Mouse (Mus musculus) heart, embryonic 14.5 days (tissue): Measurements from ENCODE around the gene Atxn7l3b. TPM values are rescaled to one million over a fixed set of nuclear protein-coding genes. Genes with fewer than 3 reads are reported as not detected.

Experiments used
- ATAC-seq: fragments of 200-750 bp; cut with Nextera tagmentation; 2 replicates; pipeline ENCODE4 v1.8.0; 2017; ENCODE audit warnings: low read depth, moderate TSS enrichment; ENCODE audit not compliant: insufficient number of reproducible peaks, insufficient read depth, low FRiP score
- H3K27ac ChIP-seq, 2 experiments: fragments of 200-500 bp in 1 of 2; fragments of 300-500 bp in 1 of 2; sonication (generic) in 1 of 2; replicated peaks in 1 of 2; 2 replicates each; pipeline ENCODE4 v1.5.1; 2012 to 2014; ENCODE audit warnings: low read depth in 2 of 2, low read length in 2 of 2, control low read depth in 1 of 2, mild to moderate bottlenecking in 1 of 2, mixed read lengths in 1 of 2; ENCODE audit not compliant: control insufficient read depth in 1 of 2, insufficient read depth in 1 of 2
- H3K27me3 ChIP-seq: fragments of 300-500 bp; sonication (generic); 2 replicates; pipeline ENCODE4 v1.6.1; 2014; ENCODE audit warnings: mild to moderate bottlenecking, low read length, control low read depth; ENCODE audit not compliant: control insufficient read depth, insufficient read depth
- H3K36me3 ChIP-seq: fragments of 300-500 bp; sonication (generic); 2 replicates; pipeline ENCODE4 v1.6.1; 2014; ENCODE audit warnings: mild to moderate bottlenecking, control low read depth, low read length, mixed read lengths; ENCODE audit not compliant: control insufficient read depth, insufficient read depth
- H3K4me1 ChIP-seq, 2 experiments: fragments of 200-500 bp in 1 of 2; fragments of 300-500 bp in 1 of 2; sonication (generic) in 1 of 2; 2 replicates each; pipeline ENCODE4 v1.6.1; 2012 to 2014; ENCODE audit warnings: low read length in 2 of 2, control low read depth in 1 of 2, mixed read lengths in 1 of 2; ENCODE audit not compliant: control insufficient read depth in 2 of 2, insufficient read depth in 2 of 2
- H3K4me2 ChIP-seq: fragments of 300-500 bp; sonication (generic); 2 replicates; pipeline ENCODE4 v1.6.1; 2014; ENCODE audit warnings: mild to moderate bottlenecking, low read length
- H3K4me3 ChIP-seq, 2 experiments: fragments of 200-500 bp in 1 of 2; fragments of 300-500 bp in 1 of 2; sonication (generic) in 1 of 2; 2 replicates each; pipeline ENCODE4 v1.5.1; 2012 to 2014; ENCODE audit warnings: low read length in 2 of 2, mild to moderate bottlenecking in 2 of 2, control low read depth in 1 of 2, low read depth in 1 of 2, moderate library complexity in 1 of 2; ENCODE audit not compliant: control insufficient read depth in 1 of 2, insufficient read depth in 1 of 2
- H3K9ac ChIP-seq: fragments of 300-500 bp; sonication (generic); 2 replicates; pipeline ENCODE4 v1.6.1; 2014; ENCODE audit warnings: mild to moderate bottlenecking, low read length
- H3K9me3 ChIP-seq: fragments of 300-500 bp; sonication (generic); 2 replicates; pipeline ENCODE4 v1.6.1; 2016; ENCODE audit warnings: low read length, control low read depth; ENCODE audit not compliant: control insufficient read depth
- WGBS: fragments of 180-500 bp; shearing (Covaris S2); extraction: QIAGEN DNeasy Blood & Tissue Kit; methylation state at CpG from one replicate; pipeline ENCODE4 v1.1.7; 2014; 5-methylcytosine and 5-hydroxymethylcytosine counted together
- polyA plus RNA-seq: library from polyadenylated mRNA; unstranded; fragments of >200 nt; fragmentation: Nextera tagmentation; extraction: Ambion mirVana; gene quantifications from 2 replicates; pipeline ENCODE4 v1.2.1, GENCODE M21; 2014

The Atxn7l3b gene
- polyA plus RNA-seq, 1 experiment from 2014 or later = 99.8 TPM

DNA sequence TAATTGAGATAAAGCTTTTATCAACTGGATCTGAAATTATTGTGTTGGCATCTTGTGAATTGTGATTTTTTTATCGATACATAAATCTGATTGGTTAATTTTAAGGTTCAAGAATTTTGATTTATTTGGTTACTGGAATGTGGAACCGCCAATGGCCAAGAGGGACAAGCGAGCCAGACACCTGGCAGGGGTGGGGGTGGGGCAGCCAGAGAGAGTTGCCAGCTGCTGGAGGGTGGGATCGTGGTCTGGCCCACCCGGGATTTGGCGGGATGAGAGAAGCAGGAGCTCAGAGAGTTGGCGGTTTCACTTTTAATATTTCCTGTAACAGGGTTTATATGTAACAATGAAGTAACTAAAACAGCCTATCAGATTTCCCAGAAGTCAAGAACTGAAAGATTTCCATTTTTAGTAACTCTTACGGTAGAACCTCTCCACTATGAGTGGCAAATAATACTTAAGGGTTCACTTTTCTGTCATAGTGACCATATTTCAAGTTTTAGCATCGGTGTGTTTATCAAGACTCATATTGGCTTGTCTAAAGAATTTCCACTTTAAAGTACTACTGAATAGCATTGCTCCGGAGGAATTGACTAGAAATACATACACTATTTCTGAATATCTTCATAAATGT lies 35.1 kb downstream of the Atxn7l3b start:
- Histone ChIP-seq H3K4me3 (no peak overlapping the region), H3K27ac (no peak overlapping the region), H3K9me3 (no peaks in the 10 kb centered on the region), H3K4me2 (no peak overlapping the region), H3K4me1 (no peaks in the 10 kb centered on the region), H3K27me3 (no peaks in the 10 kb centered on the region), H3K36me3 (no peaks in the 10 kb centered on the region), H3K9ac (no peak overlapping the region)
- ATAC-seq = no peak
- 76% methylated on average over 10 of the region's 10 CpGs for WGBS

DNA sequence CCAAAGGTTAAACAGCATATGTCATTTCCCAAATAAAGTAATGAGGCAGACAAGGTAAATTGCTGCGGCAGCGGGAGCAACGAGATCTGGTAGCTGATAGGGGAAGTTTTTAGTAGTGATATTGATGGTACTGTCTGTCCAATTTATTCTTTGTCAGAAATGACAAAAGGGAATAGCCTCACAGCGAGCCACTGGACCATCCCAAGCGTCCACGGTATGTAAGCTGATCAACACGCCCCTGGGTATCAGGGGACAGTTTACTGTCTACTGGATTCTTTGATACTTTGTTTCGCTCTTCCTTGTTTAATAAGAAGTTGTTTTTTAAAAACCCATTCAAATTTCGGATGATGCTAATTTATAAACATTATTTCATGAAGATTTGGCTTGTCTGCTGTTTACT lies 44.7 kb downstream of the Atxn7l3b start:
- no peak overlapping the region for H3K4me2 ChIP-seq
- no peaks in the 10 kb centered on the region for H3K9me3 ChIP-seq
- H3K27me3 ChIP-seq = no peaks in the 10 kb centered on the region
- H3K4me1 ChIP-seq = no peaks in the 10 kb centered on the region
- no peaks in the 10 kb centered on the region for H3K36me3 ChIP-seq
- no peak overlapping the region for H3K27ac ChIP-seq
- no peak overlapping the region for H3K4me3 ChIP-seq
- WGBS = 79% methylated on average over 9 of the region's 9 CpGs
- H3K9ac ChIP-seq = no peak overlapping the region
- ATAC-seq = no peak

DNA sequence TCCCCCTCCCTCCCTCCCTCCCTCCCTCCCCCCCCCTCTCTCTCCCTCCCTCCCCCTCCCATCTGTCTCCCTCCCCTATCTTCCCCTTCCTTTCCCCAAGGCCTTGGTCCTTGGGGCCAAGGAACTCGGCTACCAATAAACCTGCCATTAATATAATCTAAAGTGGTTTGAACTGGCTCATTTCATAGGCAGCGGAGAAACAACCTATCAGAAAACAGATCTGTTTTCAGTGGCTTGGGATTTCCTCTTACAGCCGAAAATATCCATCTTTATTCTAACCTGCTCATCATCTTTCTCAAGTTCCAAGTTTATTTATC lies 45.2 kb downstream of the Atxn7l3b start:
- no peaks in the 10 kb centered on the region for H3K9me3 ChIP-seq
- WGBS = 60% methylated on average over 3 of the region's 3 CpGs
- no peak overlapping the region for H3K27ac ChIP-seq
- H3K4me2 ChIP-seq = no peak overlapping the region
- no peak overlapping the region for H3K9ac ChIP-seq
- H3K4me1 ChIP-seq = no peaks in the 10 kb centered on the region
- no peaks in the 10 kb centered on the region for H3K27me3 ChIP-seq
- H3K4me3 ChIP-seq = no peak overlapping the region
- no peaks in the 10 kb centered on the region for H3K36me3 ChIP-seq
- no peak for ATAC-seq

DNA sequence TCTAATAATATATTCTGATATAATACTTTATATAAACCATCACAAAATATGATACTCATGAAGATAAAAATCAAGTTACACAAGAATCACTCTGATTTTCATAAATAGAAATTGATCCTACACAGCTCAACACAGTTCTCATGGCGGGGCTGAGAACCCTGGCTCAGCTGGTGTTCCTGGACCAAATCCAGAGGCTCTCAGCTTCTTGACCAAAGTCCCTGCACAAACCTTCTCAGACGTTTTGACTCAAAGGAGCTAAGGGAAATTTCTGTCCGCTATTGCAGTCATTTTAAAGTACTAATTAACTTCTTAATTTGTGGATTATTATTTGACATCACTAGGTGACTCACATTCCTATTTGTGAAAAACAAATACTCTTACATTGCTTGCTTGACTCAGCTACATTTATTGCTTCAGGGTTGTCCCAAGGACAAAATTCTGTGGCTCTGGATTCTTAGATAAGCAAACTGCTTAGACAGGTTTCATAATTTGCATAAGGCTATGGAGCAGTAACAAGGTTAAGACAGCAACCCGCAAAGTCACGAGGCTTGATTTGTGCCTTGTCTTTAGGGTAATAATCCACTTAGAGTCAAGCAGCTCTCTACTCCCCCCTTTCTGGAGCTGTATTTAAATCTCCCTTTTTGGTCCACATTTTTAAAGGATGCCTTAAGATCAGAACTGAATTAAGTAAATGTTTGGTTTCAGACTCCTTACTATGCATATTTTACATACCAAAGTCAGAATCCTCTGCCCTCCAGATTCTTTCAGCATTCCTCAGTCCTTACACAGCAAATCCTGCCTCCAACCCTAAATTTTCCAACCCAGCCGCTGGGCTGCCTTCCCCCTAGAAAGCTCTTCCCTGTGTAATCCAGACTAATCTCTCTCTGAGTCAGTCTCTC lies 45.8 kb downstream of the Atxn7l3b start:
- Histone ChIP-seq H3K9me3 (no peaks in the 10 kb centered on the region), H3K27me3 (no peaks in the 10 kb centered on the region), H3K4me1 (no peaks in the 10 kb centered on the region), H3K4me3 (no peak overlapping the region), H3K27ac (no peak overlapping the region), H3K9ac (no peak overlapping the region), H3K4me2 (no peak overlapping the region), H3K36me3 (no peaks in the 10 kb centered on the region)
- 28% methylated on average over 6 of the region's 6 CpGs for WGBS
- no peak for ATAC-seq

DNA sequence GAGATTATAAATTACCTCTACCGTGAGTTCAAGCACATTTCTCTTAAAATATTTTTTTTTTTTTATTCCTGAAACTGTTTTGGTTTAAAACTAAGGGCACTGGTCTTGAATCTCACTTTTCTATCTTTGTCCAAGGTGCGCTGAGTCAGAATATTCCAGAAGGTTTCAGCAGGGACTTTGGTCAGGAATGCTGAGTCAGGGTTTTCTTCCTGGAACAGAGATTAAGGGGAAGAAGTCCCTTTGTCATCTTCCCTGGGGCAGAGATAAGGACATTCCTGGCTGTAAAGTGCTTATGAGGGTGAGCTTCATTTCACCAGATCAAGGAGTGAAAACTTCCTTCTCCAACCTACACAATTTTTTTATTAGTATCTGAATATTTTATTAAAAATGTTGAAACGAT lies 46.7 kb downstream of the Atxn7l3b start:
- Histone ChIP-seq H3K27me3 (no peaks in the 10 kb centered on the region), H3K9ac (no peak overlapping the region), H3K9me3 (no peaks in the 10 kb centered on the region), H3K4me2 (no peak overlapping the region), H3K36me3 (no peaks in the 10 kb centered on the region), H3K4me3 (no peak overlapping the region), H3K27ac (no peak overlapping the region), H3K4me1 (no peaks in the 10 kb centered on the region)
- 84% methylated on average over 3 of the region's 3 CpGs for WGBS
- no peak for ATAC-seq

DNA sequence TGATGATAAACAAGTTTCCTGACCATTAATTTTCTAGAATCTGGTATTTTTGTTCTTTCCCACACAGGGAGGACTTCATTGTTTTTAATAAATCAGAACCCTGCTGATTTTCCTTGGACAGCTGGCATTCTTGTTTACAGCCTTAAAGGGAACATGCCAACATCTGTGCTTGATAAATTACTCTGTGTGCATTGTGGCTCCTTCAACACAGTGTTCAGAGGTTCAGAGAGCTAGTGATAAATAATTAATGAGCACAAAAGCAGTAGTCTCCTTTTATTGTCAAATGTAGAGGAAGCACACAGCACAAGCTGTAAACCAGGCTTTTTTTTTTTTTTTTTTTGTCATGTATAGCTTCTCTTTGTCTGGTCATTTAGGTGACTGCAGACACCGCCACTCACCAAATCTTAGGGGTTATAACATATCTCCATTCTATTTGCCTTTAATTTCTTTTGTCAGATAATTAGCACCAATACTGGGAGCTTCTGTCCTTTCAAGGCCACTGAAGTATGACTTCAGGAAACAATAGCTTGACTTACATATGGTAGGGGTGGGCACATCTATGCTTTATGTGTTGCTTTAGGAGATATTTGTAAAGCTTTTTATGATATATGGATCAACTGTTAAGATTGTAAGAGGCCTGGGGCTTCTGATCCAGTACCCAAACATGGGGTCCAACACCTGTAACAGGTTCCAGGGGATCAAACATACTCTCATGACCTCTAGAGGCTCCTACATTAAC lies 52.0 kb downstream of the Atxn7l3b start:
- ATAC-seq = no peak
- no peak overlapping the region for H3K4me3 ChIP-seq
- H3K4me2 ChIP-seq = no peak overlapping the region
- no peak overlapping the region for H3K9ac ChIP-seq
- H3K4me1 ChIP-seq = no peaks in the 10 kb centered on the region
- H3K27ac ChIP-seq = no peak overlapping the region
- H3K27me3 ChIP-seq = no peaks in the 10 kb centered on the region
- 85% methylated on average over 1 of the region's 1 CpGs for WGBS
- H3K9me3 ChIP-seq = no peaks in the 10 kb centered on the region
- H3K36me3 ChIP-seq = no peaks in the 10 kb centered on the region
